Mouse (Mus musculus) adrenal gland, postnatal 4 days (tissue): ENCODE measurements around the gene Tmem120b. TPM values are rescaled to one million over a fixed set of nuclear protein-coding genes. Genes with fewer than 3 reads are reported as not detected.

Source experiments
- DNase-seq, 2 experiments: peaks; one replicate each; pipeline ENCODE4 v3.0.0; 2021 to 2022; ENCODE audit warnings: low spot score in 2 of 2, mixed read lengths in 2 of 2
- total RNA-seq, 2 experiments: library from RNA; stranded (reverse); gene quantifications; 2 replicates each; pipeline ENCODE4 v1.2.3; 2021

Tmem120b gene
- total RNA-seq, 2 experiments from 2014 or later: 11.4 to 12.2 TPM

- DNase-seq: no peak
Observed at GRCm38 (mm10) chr5:123088784-123089183, 20.6 kb downstream of the Tmem120b start.

DNA sequence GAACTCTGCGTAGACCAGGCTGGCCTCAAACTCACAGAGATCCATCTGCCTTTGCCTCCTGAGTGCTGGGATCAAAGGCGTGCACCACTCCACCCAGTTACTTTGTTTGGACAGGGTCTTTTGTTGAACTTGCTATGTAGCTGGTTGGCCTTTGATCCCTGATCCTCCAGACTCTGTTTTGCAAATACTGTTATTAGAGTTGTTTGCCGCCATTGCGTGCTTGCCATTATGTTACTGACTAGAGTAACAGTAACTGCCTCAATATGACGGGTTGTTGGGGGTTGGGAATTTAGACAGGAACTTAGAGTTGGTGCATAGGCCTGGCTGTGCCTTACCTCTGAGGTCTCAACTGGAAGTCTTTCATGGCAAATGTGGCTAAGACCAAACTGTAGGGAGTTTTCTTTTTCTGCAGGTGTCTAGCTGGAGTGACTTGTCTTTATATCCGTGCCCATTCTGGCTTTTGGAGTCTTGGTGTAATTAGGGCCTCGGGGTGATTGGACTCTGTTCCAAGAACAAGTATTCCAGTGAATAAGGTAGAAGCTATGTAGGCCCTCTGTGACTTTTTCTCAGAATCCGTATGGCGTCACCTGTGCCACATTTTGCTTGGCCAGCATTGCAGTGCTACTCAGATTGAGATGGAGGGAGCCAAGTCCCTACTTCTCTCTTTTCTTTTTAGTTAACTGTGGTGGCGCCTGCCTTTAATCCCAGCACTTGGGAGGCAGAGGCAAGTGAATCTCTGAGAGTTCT is 22.5 kb downstream of the Tmem120b start:
- DNase-seq: no peak

- no peak for DNase-seq
Observed at GRCm38 (mm10) chr5:123093077-123093633, 24.9 kb downstream of the Tmem120b start.

GRCm38 (mm10) chr5:123094238-123094991 is 26.2 kb downstream of the Tmem120b start:
- DNase-seq: no peak

DNA sequence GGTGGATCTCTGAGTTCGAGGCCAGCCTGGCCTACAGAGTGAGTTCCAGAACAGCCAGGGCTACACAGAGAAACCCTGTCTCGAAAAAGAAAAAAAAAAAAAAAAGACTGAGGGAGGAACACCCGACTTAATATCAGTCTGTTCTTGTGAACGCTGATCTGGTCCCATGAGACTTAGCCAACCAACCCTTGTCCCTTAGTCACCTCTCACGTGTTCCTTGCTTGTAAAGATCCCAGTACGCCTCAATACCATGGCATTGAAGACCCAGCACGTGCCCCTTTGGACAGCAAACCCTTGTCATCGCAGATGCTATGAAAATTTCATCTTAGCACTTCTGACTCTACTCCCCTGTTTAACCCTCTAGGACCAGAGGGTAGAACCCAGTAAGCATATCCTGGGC is 28.1 kb downstream of the Tmem120b start:
- DNase-seq: no peak

DNA sequence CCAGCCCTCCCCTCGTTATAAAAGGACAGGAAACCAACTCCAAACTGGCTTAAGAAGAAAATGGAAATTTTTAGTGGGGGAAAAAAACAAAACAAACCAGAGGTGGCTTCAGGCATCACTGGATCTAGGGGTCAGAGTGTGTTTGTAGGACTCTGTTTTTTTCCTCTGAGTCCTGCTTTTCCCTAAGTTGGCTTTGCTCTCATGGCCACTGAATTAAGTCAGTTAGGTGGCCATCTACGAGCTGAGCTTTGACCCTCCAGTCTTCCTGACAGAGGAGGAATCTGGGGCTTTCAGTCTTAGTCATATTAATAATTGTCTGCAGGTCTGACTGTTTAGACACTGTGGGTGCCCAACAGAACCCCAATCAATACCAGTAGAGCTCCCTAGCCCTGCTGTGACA is 30.3 kb downstream of the Tmem120b start:
- no peak for DNase-seq

DNA sequence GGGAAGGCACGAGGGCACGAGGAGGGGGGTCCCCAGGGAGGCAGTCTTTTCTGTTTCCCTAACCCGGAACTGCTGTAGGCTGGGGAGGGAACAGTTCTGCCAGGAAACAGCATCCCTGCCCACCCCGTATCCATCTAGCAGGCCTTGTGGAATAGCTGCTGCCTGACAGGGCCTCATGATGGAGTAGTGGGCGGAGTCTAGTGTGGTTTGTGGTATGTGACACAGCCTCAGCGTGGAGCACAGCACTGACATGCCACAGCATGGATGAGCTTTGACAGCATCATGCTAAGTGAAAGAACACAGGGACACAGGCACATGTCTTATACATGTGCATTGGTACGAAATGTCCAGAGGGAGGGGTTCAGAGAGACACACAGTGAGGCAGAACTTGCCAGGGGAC is 34.2 kb downstream of the Tmem120b start:
- DNase-seq: no peak

DNA sequence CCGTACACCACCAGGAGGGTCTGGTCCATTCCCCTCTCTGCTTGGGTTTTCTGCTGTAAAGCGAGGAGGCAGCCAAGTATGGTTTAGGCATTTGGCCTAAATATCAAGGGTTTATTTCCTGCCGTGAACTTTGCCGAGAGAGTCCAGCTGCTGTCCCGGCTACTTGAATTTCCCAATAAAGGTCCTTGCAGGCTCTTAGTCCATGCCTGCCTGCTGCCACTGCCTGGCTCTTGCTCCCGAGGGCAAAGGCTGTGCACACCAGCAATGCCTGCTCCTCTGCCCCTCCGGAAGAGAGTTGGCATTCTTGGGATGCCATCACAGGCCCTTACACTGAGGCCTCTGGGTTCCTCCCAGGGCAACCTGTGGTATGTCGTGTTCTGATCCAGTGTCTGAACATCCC is 35.3 kb downstream of the Tmem120b start:
- DNase-seq: no peak

- no peak for DNase-seq
Observed at GRCm38 (mm10) chr5:123104769-123105168, 36.6 kb downstream of the Tmem120b start.

DNA sequence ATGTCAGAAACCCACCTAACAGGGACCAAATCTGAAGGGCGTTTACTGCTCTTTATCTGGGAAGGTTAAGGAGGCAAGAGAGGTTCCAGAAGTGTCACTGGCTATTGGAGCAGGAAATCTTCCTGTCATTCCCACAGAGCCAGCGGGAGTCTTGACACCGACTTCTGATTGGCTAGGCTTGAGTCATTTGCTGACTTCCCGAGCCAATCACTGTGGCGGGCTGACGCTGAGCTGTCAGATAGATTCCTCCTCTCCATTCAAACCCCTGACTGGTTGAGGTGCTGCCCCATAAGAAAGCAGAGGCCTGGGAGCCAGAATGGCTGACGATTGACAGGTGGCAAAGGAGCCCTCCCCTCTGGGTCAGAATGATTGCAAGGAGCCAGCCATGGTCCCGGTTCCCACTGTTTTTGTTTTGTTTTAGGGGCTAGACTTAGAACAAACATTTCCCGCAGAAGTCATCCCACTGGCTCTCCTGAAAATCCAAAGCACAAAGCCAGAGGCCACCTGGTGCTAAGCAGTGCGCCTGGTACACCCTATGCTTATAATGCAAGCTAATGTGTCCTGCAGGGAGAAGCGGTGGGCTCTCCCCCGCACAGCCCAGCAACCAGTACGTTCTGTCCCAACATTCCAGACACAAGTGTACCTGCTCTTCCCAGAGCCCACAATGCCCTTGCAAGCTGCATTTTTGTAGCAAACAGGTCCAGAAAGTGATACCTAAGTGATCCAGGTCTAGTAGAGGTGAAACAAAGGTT is 41.4 kb downstream of the Tmem120b start:
- no peak for DNase-seq

DNA sequence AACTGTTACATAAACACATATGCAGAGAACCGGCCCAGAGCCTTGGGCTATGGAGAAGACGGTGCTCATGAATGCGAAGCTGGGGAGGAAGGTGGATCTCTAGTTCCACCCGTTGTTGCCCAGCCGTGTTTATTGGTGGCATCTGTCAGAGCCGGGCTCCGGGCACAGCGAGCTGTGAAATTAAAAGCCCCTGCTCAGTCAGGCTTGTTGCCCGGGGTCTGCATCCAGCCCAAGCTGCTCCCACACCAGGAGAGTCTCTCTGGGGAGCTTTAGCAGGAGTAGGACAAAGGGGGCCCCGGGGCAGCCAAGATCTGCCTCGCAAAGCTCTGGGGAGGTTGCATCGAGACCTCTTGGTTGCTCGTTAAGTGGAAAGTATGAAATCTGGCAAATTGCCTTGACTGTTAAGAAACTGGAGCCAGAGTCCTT is 42.1 kb downstream of the Tmem120b start:
- DNase-seq: no peak

GRCm38 (mm10) chr5:123114109-123114508 is 45.9 kb downstream of the Tmem120b start:
- no peak for DNase-seq

GRCm38 (mm10) chr5:123114924-123115323 is 46.7 kb downstream of the Tmem120b start:
- DNase-seq: no peak

DNA sequence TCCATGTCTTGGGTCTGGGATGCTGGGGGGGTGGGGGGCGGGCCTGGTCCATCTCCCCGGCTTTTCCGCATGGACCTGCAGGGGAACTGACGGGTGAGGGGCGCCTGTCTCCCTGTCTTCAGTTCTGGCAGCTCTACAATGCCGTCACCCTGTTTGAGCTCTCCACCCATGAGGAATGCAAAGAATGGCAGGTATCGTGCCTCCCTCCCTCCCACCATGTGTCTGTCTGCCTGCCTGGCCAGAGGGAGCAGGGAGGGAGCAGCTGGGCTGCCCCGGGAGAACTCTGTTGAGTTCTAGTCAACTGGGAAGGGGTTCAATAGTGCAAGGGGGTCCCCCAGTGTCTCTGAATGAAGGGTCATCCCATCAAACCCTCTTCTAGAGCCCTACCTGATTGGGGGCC is 47.9 kb downstream of the Tmem120b start:
- DNase-seq: no peak

GRCm38 (mm10) chr5:123117257-123117656 is 49.0 kb downstream of the Tmem120b start:
- peak in 1 of 2 experiments; percentile 58 for DNase-seq

GRCm38 (mm10) chr5:123117773-123118172 is 49.6 kb downstream of the Tmem120b start:
- DNase-seq: no peak

GRCm38 (mm10) chr5:123118826-123119225 is 50.6 kb downstream of the Tmem120b start:
- no peak for DNase-seq

DNA sequence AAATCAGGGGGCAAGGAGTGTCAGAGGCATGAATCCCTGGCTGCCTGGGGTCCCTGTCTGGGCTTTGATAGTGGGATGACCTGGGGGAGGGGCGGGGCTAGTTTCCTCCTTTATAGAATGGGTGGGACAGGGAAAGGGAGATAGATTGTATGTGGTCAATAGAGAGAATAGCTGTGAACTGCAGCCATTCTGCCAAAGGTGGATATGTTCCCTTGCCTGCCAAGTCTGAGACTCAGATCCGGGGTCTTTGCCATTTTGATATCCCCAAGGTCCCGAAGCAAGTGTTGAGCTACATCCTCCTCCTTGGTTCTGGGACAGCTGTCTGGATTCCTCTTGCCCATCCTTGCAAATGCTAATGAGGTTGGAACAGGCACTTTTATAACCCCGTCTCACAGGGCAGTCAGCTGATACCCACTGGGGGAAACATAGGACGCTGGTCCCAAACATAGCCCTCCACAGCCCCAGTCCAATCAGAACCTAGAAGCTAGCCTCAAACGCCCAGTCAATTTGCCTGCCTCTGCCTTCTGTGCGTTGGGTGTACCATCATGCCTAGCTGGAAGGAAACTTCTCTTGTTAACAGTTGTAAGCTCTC is 52.5 kb downstream of the Tmem120b start:
- no peak for DNase-seq

DNA sequence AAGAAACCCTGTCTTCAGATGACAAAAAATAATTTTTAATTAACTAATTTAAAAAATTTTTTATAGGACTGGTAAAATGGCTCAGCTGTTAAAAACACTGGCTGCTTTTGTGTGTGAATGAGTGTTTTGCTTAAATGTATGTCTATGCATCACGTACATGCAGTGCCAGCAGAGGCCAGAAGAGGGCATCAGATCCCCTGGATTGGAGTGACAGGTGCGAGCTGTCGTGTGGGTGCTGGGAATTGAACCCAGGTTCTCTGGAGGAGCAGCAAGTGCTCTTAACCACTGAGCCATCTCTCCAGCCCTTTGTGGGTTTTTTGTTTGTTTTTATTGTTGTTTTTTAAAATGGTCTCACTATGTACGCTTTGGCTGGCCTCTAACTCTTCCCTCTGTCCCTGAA is 54.0 kb downstream of the Tmem120b start:
- DNase-seq: no peak

GRCm38 (mm10) chr5:123125105-123125504 is 56.9 kb downstream of the Tmem120b start:
- no peak for DNase-seq
